Comparison of ENCODE assay signal across 20 mouse cellular contexts in genomic region chr14:101869661-101870060, GRCm38 (mm10).
DNase-seq lines count a peak whose midpoint lies in the region; ATAC-seq and TF ChIP-seq lines count a peak whose summit lies in the region.
"Had no signal": no experiment of that assay in that cellular context is flagged by ENCODE, and none has a peak within 500 bp of the region (broad histone marks: within the 10 kb centered on the region; RNA-seq: fewer than 3 reads in every experiment).

No protein-coding gene starts in this region.

- H3K4me2 ChIP-seq in heart, embryonic 11.5 days, result no peak overlapping the region
- H3K4me2 ChIP-seq: liver, embryonic 11.5 days; lung, embryonic 14.5 days had no signal

- no peak for ATAC-seq in heart, embryonic 11.5 days (replicated peaks; ENCODE audit: insufficient number of reproducible peaks, low FRiP score, low TSS enrichment)
- no peak for ATAC-seq in erythroblast, adult 5-6 weeks (replicated peaks; ENCODE audit: low FRiP score, poor library complexity, severe bottlenecking)
- ATAC-seq: forebrain, embryonic 14.5 days; hindbrain, postnatal 0 days; midbrain, embryonic 16.5 days had no signal

- H3K4me3 ChIP-seq in heart, embryonic 11.5 days (ENCODE audit: low read depth, low read length), result no peak overlapping the region
- no peak overlapping the region for H3K4me3 ChIP-seq in heart, embryonic 10.5 days
- no peak overlapping the region for H3K4me3 ChIP-seq in left cerebral cortex, adult 2 months
- H3K4me3 ChIP-seq in cortical plate, adult 2 months (ENCODE audit: insufficient read depth, low read length), result no peak overlapping the region
- H3K4me3 ChIP-seq in small intestine, adult 2 months (ENCODE audit: low read depth, low read length), result 0 out of 2 replicates have a peak overlapping the region, but pooled peaks have one; percentile 20
- H3K4me3 ChIP-seq: hindbrain, embryonic 10.5 days had no signal

- H3K4me1 ChIP-seq in heart, embryonic 11.5 days (ENCODE audit: control insufficient read depth, insufficient read depth, low read length), result peaks cover 27% of the 10 kb centered on the region
- H3K4me1 ChIP-seq in heart, embryonic 10.5 days, result peaks cover 51% of the 10 kb centered on the region
- H3K4me1 ChIP-seq in cortical plate, adult 2 months (ENCODE audit: control insufficient read depth, insufficient read depth, low read length), result peaks cover 10% of the 10 kb centered on the region
- H3K4me1 ChIP-seq in small intestine, adult 2 months (ENCODE audit: control insufficient read depth, insufficient read depth, insufficient read length, low read length), result peaks cover 32% of the 10 kb centered on the region

- H3K9ac ChIP-seq in heart, embryonic 11.5 days (ENCODE audit: low read depth, low read length), result no peak overlapping the region
- H3K9ac ChIP-seq: lung, embryonic 14.5 days had no signal

- H3K9me3 ChIP-seq in heart, embryonic 11.5 days (replicated peaks; ENCODE audit: control insufficient read depth, low read length), result no peaks in the 10 kb centered on the region
- no peaks in the 10 kb centered on the region for H3K9me3 ChIP-seq in heart, embryonic 10.5 days
- H3K9me3 ChIP-seq: hindbrain, embryonic 10.5 days had no signal

- H3K27me3 ChIP-seq in heart, embryonic 11.5 days (ENCODE audit: control insufficient read depth, insufficient read depth, low read length), result no peaks in the 10 kb centered on the region
- H3K27me3 ChIP-seq in heart, embryonic 10.5 days (ENCODE audit: insufficient read depth, poor library complexity, severe bottlenecking), result no peaks in the 10 kb centered on the region
- no peaks in the 10 kb centered on the region for H3K27me3 ChIP-seq in small intestine, adult 2 months (ENCODE audit: control insufficient read depth, insufficient read depth, low read length)
- H3K27me3 ChIP-seq: Patski had no signal

- intact Hi-C loops in left cerebral cortex, adult 2 months (cut with DNase I), result loop anchor here (5.0 kb wide), 1 partner anchor 87 kb away; no protein-coding TSS in a partner anchor
- intact Hi-C loops in left cerebral cortex, postnatal 36 days (cut with DNase I), result no loop called here

- no peak for TF ChIP-seq POLR2A in cortical plate, adult 2 months (IDR thresholded peaks at IDR 0.05; ENCODE audit: extremely low read depth, insufficient read depth, low read length)
- no peak for TF ChIP-seq POLR2A in small intestine, adult 2 months (IDR thresholded peaks at IDR 0.05; ENCODE audit: low read depth, low read length)

- 48% methylated on average over 4 of the region's 4 CpGs for WGBS in heart, embryonic 11.5 days (ENCODE audit: insufficient replicate concordance)
- WGBS in heart, embryonic 10.5 days, result 56% methylated on average over 4 of the region's 4 CpGs
- 40% methylated on average over 4 of the region's 4 CpGs for WGBS in small intestine, adult 2 months

- no peaks in the 10 kb centered on the region for H3K36me3 ChIP-seq in heart, embryonic 11.5 days (ENCODE audit: control insufficient read depth, insufficient read depth, low read length)
- no peaks in the 10 kb centered on the region for H3K36me3 ChIP-seq in heart, embryonic 10.5 days
- H3K36me3 ChIP-seq in small intestine, adult 2 months (ENCODE audit: control insufficient read depth, insufficient read depth, low read length), result 0 out of 2 replicates have a peak, but pooled peaks cover 2% of the 10 kb centered on the region
- H3K36me3 ChIP-seq: hindbrain, embryonic 10.5 days had no signal

- no peak for TF ChIP-seq CTCF in left cerebral cortex, adult 2 months (IDR thresholded peaks at IDR 0.05)
- no peak for TF ChIP-seq CTCF in cortical plate, adult 2 months (IDR thresholded peaks at IDR 0.05; ENCODE audit: extremely low read depth, insufficient read depth, low read length)
- no peak for TF ChIP-seq CTCF in small intestine, adult 2 months (IDR thresholded peaks at IDR 0.05; ENCODE audit: extremely low read depth, insufficient read length, insufficient replicate concordance, low read depth, low read length)

- DNase-seq in heart, embryonic 10.5 days (ENCODE audit: low spot score), result no peak
- no peak for DNase-seq in left cerebral cortex, adult 2 months (ENCODE audit: extremely low spot score in 1 of 2, low spot score in 2 of 2)
- no peak for DNase-seq in left cerebral cortex, postnatal 36 days (ENCODE audit: low spot score in 2 of 2)
- DNase-seq in urinary bladder, postnatal 10 days (ENCODE audit: low spot score), result no peak
- DNase-seq: B cell, adult 2 months; cerebellum, adult 18-20 months; cerebellum, postnatal 25 days; lung, embryonic 14.5 days; retina, postnatal 1 day had no signal

- H3K27ac ChIP-seq in heart, embryonic 11.5 days (ENCODE audit: low read depth, low read length), result 0 out of 2 replicates have a peak overlapping the region, but pooled peaks have one; percentile 46
- H3K27ac ChIP-seq in heart, embryonic 10.5 days, result no peak overlapping the region
- peak overlapping the region; percentile 47 for H3K27ac ChIP-seq in left cerebral cortex, adult 2 months
- peak overlapping the region; percentile 69; the same call in 1 of the 2 replicates for H3K27ac ChIP-seq in cortical plate, adult 2 months (ENCODE audit: insufficient read depth, low read length)
- H3K27ac ChIP-seq in small intestine, adult 2 months (ENCODE audit: insufficient read depth, low read depth, low read length), result peak overlapping the region; percentile 72
- H3K27ac ChIP-seq: hindbrain, embryonic 10.5 days; hindbrain, postnatal 0 days; stomach, postnatal 0 days had no signal
